Mouse (Mus musculus) bone marrow macrophage, adult 2 months (primary cell): ENCODE results near the gene Grasp.

ENCODE experiments used
- CTCF ChIP-seq: IDR thresholded peaks from 2 replicates; pipeline ENCODE4 v1.5.1; 2012; ENCODE audit warnings: low read depth, mild to moderate bottlenecking, low read length, moderate library complexity
- POLR2A ChIP-seq: IDR thresholded peaks from 2 replicates; pipeline ENCODE4 v1.6.1; 2012; ENCODE audit warnings: mild to moderate bottlenecking, low read depth, low read length, borderline replicate concordance

GRCm38 (mm10) chr15:101194951-101195823, 28.8 kb upstream of the Grasp start:
- TF ChIP-seq CTCF (no peak), POLR2A (no peak)
